Mouse (Mus musculus): ENCODE data around the gene Gprc5c.

DNA sequence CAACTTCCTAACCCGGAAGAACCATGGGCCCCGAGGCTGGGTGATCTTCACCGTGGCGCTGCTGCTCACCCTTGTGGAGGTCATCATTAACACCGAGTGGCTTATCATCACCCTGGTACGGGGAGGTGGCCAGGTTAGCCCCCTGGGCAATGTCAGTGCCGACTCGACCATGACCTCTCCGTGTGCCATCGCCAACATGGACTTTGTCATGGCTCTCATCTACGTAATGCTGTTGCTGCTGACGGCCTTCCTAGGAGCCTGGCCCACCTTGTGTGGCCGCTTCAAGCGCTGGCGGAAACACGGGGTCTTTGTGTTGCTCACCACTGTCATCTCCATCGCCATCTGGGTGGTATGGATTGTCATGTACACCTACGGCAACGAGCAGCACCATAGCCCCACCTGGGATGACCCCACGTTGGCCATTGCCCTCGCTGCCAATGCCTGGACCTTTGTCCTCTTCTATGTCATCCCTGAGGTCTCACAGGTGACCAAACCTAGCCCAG, 13.0 kb downstream of the Gprc5c start:
- TF ChIP-seq CTCF (IDR thresholded peaks at IDR 0.05) = no peak
- no peak for TF ChIP-seq POLR2A (IDR thresholded peaks at IDR 0.05; ENCODE audit: insufficient read depth, low read depth, low read length)

All from heart, adult 2 months (tissue).